Mouse (Mus musculus): ENCODE results near the gene Zfp637. TPM values are rescaled to one million over a fixed set of nuclear protein-coding genes. Genes with fewer than 3 reads are reported as not detected.
"Not testable (repeated sequence)": the region's sequence is repeated elsewhere in the genome, so short reads cannot be mapped to it uniquely, and the experiment has no call there.

Gene Zfp637
- total RNA-seq (2014; fragmentation: Nextera tagmentation): 42.5 and 68.1 TPM in 2 replicates
- total RNA-seq (2017): 36.5 and 38.9 TPM in 2 replicates

DNA sequence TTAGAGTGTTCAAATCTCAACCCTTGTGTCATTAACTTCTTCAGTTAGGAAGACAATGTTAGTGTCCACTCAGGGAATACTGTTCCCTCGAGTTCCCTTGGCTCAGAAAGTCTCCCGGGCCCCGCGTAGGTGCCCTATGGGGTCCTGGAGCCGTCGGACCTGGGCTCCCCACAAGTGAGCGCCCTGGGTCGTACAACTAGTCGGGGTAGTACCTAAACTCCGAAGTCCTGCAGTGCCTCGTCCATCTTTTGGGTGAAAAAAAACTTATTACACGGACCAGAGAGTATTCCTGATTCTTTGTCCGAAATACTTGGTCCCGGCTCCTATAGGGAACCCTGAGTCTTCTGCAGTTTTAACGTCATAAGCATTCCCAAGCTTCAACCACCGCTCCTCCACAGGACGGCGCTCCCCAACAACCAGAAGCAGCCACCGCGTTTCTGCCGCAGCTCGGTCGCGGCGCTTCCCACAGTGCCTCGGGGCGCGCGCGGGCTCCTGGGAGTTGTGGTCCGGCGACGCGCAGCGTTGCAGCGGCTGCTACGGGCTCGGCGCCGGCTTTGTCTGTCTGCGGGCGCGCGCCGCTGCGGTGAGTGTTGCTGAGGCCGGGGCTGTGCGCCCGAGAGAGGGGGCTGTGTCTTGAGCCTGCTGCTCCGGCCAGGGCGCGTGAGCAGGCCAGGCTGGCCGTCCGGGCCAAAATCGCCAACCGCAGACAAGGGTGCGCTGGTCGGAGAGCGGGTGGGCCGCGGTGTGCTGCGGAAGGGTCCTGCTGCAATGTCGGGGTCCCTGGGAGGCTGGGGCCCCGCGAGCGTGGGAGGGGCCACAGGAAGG, at the start of gene Zfp637:
TSS of gene Zfp637 (plus strand) at position 495 of the 825 bp plus-strand sequence.
- ATAC-seq (replicated peaks; ENCODE audit: low FRiP score, low TSS enrichment, poor library complexity, severe bottlenecking): peak; percentile 91

DNA sequence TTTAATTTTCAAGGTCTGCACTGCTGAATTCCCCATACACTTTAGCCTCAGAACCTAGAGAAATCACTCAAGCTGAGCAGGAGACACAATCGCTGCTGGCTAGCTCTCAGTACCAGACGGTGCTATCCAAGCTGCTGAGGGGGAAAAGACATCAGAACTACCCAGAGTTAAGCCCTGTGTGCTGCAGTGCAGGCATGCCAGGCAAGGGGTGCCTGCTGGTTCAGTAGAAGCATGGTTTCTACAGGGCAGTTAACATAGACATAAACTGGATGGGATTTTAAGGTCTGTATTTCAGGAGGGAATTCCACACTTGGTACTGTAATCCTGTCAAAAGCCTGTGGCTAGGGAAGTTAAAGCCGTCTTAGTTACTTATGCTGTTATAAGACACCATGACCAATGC, 45.7 kb upstream of the Zfp637 start:
- ATAC-seq (replicated peaks; ENCODE audit: low FRiP score, low TSS enrichment, poor library complexity, severe bottlenecking): no peak

DNA sequence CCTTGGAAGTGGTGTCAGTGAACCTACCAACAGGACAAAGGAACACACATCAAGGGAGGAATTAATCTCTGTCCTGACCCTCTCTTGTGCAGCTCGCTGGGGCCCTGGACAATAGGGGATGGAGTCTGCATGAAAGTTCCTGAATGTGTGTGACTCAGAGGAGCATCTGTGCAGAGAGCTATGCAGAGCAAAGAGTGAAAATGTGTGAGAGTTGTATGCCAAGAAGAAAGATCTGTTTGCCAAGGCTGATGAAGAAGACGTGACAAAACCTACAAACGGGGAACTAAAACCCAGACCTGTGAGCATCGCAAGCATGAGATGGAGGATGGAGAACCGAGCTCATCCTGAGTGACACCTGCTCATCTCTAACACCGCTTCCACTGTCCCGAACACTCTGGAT, 40.2 kb upstream of the Zfp637 start:
- no peak for ATAC-seq (replicated peaks; ENCODE audit: low FRiP score, low TSS enrichment, poor library complexity, severe bottlenecking)

DNA sequence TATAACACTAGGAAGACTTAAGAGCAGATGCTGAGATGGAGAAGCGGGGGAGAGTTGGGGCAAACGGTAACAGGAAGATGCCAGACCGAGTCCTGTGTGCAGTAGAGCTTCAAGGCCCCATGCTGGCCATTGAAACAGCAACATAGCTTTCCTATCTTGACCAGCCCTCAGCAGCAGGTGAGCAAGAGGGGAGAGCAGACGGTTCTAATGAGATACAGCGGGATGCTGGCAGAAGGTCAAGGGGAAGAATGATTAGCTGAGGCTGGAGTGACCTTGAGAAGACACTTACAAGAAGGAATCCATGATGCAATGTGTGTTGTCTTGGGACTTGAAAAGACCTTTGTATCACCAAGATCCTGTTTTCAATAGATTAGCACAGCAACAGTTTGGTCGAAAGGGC, 39.2 kb upstream of the Zfp637 start:
- no peak for ATAC-seq (replicated peaks; ENCODE audit: low FRiP score, low TSS enrichment, poor library complexity, severe bottlenecking)

DNA sequence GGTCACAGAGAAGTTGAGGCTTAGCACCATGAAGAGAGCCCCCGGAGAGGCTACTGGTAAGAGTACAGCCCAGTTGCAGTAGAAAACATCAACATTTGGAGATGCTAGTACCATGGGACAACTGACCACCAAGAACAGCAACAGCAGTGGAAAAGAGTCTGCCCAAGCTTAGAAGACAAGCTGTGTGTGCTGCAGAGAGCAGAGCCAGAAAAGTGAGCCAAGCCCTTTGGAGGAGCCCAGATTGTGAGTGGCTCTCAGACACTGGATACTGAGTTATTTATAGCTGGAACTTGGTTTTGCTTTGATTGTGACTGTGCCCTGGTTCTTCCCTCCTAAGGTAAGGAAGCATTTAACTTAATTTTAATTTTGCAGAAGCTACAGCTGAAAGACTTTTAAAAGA, 33.2 kb upstream of the Zfp637 start:
- no peak for ATAC-seq (replicated peaks; ENCODE audit: low FRiP score, low TSS enrichment, poor library complexity, severe bottlenecking)

DNA sequence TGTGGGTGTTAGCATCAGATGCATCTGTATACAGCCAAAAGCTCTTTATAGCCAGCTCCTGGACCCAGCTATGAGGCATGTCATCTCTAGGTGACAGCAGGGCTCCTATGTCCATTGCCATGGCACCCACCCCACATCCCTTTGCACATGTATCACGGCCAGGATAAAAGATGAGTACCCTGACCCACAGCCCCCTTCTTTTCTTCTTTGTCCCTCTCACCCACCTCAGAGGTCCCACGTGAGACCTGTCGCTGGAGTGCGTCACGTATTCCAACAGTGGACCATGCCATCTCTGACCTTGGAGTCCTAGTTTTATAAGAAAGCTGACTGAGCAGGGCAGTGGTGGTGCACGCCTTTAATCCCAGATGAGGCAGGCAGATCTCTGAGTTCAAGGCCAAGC, 31.2 kb upstream of the Zfp637 start:
- ATAC-seq (replicated peaks; ENCODE audit: low FRiP score, low TSS enrichment, poor library complexity, severe bottlenecking): no peak

DNA sequence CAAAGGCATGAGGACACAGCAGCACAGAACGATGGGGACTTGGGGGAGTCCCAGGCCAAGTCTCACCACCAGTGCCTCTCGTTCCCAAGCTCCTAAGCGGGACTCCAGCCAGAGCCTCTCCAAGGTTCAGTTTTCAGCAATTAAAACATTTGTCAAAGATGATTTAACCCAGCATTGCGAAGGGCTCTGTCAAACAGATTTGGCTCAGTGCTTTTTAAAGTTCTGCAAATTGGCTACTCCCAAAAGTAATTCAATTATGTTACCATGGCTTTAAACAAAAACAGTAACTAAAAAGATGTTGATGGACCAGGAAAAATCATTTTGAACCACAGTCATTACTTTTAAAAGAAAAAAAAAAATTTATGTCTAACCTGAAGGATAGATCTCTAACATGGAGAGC, 30.3 kb upstream of the Zfp637 start:
- no peak for ATAC-seq (replicated peaks; ENCODE audit: low FRiP score, low TSS enrichment, poor library complexity, severe bottlenecking)

DNA sequence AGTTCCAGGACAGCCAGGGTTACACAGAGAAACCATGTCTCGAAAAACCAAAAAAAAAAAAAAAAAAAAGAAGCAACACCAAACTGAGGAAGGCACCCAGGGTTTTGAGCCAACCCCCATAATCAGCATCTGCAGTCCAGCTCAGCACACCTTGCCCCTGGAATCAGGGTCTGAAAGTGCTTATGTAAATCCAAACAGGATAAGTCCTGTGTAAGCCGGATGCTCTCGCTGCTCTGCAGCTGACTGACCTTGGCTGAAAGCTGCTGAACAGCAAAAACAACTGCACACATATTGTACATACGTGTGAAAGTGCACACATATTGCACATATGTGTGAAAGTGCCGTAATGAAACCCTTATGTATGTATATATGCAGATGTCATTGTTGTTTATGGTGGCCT, 29.7 kb upstream of the Zfp637 start:
- no peak for ATAC-seq (replicated peaks; ENCODE audit: low FRiP score, low TSS enrichment, poor library complexity, severe bottlenecking)

DNA sequence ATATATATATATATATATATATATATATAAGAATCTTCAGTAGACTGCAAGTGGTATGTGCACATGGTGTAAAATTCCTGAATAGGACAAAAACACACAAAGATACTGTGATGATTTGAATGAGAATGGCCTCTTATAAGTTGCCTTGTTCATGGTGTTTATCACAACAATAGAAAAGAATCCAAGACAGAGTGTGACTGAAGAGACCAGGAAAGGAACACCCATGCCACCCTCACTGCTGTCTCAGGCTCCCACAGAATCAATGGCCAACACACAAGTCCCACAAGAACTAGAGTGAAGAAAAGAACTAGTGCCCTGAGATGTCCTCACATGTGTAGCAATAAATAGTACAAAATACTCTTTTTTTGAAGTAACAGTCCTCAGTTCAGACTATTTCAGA, 26.3 kb upstream of the Zfp637 start:
- no peak for ATAC-seq (replicated peaks; ENCODE audit: low FRiP score, low TSS enrichment, poor library complexity, severe bottlenecking)

DNA sequence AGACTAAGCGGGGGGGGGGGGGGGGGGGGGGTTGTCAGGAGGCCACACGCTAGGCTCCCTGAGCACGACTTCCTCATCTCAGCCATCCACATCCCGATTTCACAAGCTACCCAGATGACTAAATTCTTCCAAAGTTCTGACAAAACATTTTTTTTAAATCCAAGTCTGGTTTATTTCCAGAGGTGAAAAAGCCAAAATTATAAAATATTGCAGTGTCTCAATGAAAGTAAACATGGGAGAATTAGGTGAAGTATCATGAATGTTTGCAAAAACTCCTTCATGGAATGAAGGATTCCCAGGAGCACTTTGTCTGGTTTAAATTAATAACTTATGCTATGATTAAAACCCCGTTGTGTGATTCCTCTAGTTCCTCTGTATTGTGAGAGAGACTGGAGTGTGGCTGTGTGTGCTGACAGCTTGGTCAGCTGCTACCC, 23.9 kb upstream of the Zfp637 start:
- no peak for ATAC-seq (replicated peaks; ENCODE audit: low FRiP score, low TSS enrichment, poor library complexity, severe bottlenecking)

DNA sequence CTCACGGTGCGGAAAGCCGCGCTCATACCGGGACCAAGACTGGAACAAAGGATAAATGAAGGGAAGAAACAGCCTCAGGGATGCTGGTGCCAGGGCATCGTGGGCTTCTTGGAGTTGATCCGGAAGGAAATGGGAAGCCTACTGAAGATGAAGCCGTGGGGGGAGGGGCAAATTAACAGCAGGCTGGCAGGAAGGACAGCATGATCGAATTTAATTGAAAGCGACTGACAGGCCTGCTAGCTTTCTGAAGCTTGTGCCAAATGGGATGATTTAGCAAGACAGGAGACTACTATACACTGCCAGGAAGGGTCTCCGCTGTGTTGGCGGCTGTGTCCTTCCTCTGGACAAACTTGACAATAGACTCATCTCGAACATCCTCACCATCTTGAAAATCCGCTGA, 20.7 kb upstream of the Zfp637 start:
- no peak for ATAC-seq (replicated peaks; ENCODE audit: low FRiP score, low TSS enrichment, poor library complexity, severe bottlenecking)

DNA sequence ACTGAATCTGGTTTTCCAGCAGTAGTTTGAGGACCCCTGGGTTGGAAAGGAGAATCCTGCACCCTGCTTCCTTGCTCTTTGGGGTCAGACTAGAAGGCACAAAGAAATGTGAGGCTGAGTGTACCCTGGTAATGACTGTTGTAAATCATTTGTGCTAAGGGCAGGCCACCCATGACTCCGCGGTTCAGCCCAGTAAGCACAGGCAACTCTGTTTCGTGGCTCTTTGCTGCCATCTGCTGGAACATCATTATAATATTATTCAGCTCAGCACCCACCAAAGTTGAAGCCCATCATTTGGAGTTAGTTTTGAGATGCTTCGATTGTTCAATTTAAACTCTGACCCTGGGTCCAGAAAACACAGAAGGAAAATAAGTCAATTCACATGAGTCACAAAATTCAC, 15.6 kb upstream of the Zfp637 start:
- peak; percentile 82 for ATAC-seq (replicated peaks; ENCODE audit: low FRiP score, low TSS enrichment, poor library complexity, severe bottlenecking)

DNA sequence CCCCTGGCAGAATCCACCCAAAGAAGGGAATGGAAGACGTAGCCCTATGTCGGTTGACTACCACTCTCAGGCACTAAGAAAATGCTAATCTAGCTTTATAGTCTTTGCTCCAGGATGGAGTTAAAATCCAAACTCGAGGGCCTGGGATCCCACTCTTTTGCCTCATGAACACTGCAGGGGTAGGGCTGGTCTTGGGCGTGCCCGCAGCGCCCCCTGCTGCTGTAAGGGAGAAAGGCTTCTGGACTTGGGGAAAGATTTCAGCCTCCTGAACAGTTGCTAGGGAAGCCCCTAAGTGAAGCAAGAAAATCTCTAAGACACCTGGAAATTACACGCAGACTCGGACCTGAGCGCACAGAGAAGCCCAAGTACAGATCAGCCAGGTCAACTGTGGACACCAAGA, 12.7 kb upstream of the Zfp637 start:
- ATAC-seq (replicated peaks; ENCODE audit: low FRiP score, low TSS enrichment, poor library complexity, severe bottlenecking): peak; percentile 67

DNA sequence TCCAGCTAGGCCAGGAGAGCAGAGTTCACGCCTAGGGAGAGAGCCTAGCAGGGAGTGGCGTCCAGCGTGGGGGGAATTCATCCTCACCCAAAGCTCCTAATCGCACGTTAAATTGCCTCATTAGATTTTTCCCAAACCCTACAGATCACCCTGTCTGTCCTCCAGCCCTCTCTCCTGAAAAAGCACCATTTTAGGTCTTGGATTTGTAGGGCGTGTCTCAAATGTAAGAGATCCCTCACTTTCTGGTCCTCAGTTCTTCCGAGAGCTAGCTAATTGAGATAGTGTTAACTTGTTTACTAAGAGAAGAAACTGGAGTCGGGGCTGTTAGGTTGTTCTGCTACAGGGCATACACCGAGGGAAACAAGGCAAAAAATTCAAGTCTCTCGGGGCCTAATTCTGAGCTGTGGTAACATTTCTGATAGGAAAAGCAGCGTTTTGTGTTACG, 553 bp downstream of the Zfp637 start:
- no peak for ATAC-seq (replicated peaks; ENCODE audit: low FRiP score, low TSS enrichment, poor library complexity, severe bottlenecking)

DNA sequence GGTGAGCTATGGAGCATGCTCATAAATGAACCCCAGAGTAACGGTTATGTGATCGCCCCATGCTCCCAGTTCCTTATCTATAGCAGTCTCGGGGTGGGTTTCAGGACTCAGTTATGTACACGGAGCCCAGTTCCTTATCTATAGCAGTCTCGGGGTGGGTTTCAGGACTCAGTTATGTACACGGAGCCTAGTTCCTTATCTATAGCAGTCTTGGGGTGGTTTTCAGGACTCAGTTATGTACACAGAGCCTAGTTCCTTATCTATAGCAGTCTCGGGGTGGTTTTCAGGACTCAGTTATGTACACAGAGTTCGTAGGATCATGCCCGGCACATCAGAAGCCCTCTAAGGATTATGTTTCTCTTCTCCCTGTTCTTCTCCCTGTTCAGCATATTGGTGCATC, 3.6 kb downstream of the Zfp637 start:
- peak; percentile 45 for ATAC-seq (replicated peaks; ENCODE audit: low FRiP score, low TSS enrichment, poor library complexity, severe bottlenecking)

DNA sequence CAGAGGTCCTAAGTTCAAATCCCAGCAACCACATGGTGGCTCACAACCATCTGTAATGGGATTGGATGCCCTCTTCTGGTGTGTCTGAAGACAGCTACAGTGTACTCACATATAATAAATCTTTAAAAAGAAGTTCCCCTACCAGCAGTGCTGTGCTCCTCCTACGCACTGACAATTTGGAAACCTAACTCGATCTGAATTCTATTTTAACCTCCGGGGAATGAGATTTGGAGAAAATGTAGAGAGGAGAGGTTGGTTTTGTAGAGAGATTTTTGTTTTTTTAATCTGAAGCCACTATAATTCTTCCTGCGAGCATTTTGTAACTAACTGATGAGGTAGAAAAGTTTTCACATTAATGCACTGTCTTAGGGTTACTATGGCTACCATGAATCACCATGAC, 5.7 kb downstream of the Zfp637 start:
- not testable (repeated sequence) for ATAC-seq (replicated peaks; ENCODE audit: low FRiP score, low TSS enrichment, poor library complexity, severe bottlenecking)

DNA sequence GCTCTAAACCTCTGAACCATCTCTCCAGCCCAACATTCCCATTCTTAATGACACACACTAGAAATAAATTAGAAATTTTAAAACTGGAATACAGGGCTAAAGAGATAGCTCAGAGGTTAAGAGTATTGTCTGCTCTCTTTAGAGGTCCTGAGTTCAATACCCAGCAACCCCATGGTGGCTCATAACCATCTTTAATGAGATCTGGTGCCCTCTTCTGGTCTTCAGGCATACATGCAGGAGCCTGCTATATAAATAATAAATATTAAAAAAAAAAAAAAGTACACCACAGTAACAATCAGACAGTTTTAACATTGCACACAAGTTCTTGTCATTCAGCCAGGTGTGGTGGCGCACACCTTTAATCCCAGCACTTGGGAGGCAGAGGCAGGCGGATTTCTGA, 6.8 kb downstream of the Zfp637 start:
- no peak for ATAC-seq (replicated peaks; ENCODE audit: low FRiP score, low TSS enrichment, poor library complexity, severe bottlenecking)

DNA sequence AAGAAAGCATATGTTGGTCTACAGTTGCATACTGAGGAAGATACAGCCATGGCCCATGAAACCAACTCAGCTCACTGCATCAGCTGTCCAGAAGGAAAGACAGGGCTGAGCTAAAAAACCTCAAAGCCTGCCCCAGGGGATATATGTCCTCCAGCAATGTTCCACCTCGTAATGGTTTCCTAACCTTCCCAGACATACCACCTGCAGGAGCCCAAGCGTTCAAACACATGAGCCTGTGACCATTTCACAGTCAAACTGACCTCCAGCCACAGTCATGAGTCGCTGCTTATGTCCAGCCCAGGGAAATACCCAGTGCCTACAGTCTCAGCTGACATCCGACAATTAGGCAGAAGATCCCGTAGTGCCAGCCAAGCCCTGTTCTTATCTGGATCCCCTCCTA, 7.6 kb downstream of the Zfp637 start:
- no peak for ATAC-seq (replicated peaks; ENCODE audit: low FRiP score, low TSS enrichment, poor library complexity, severe bottlenecking)

DNA sequence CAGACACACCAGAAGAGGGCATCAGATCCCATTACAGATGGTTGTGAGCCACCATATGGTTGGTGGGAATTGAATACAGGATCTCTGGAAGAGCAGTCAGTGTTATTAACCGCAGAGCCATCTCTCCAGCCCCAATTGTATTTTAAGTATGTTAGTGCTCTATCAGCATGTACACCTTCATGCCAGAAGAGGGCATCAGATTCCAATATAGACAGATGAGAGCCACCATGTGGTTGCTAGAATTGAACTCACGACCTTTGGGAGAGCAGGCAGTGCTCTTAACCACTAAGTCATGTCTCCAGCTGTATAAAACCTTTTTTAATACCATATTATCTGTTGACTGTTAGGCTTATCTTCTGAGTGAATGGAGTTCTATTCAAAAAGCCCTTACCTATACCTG, 10.8 kb downstream of the Zfp637 start:
- 0 out of 2 replicates have a peak, but pooled peaks have one; percentile 53 for ATAC-seq (replicated peaks; ENCODE audit: low FRiP score, low TSS enrichment, poor library complexity, severe bottlenecking)

DNA sequence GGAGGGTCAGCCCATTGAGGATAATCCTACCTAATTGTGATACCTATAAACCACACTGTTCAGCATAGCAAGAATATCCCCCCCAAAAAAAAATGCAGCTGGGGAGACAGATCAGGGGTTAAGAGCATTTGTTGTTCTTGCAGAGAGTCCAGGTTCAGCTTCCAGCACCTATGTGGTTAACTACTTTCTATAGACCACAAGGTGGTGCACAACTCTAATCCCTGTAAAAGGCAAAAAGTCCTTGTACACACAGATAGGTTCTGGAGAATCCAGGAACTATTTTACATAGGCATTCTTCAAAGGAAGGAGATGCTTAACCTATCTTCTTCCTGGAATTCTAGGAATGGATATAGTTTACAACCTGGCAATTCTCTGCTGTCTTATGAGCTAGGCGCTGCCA, 17.0 kb downstream of the Zfp637 start:
- no peak for ATAC-seq (replicated peaks; ENCODE audit: low FRiP score, low TSS enrichment, poor library complexity, severe bottlenecking)

DNA sequence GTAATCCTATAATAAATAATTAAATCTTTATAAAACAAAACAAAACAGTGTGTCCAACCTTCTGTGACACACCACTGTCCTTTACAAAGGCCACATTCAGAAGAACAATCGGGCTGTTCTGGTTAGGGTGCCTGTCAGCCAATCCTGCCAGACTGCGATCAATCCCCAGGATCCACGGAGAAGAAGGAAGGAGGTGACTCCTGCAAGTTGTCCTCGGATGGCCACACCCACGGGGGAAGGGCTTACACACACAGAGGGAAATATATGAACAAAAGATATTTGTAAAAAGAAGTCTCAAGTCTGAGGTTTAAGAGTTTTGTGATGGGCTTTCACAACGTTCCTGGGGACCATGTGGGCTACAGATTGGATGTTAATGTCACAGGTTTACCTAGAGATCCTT, 20.9 kb downstream of the Zfp637 start, which contains the start of gene Zfp239:
TSS of gene Zfp239 (plus strand) at position 253 of the 400 bp plus-strand sequence.
- ATAC-seq (replicated peaks; ENCODE audit: low FRiP score, low TSS enrichment, poor library complexity, severe bottlenecking): no peak

Data from megakaryocyte-erythroid progenitor cell, adult 5-6 weeks (primary cell).